Mouse (Mus musculus): ENCODE results near the gene Fbxl22.

The Fbxl22 gene

GRCm38 (mm10) chr9:66514256-66514770 is at the start of gene Fbxl22:
Gene Fbxl22 (minus strand): TSS chr9:66514593.
- in situ Hi-C loops (cut with MboI, MseI): loop anchor here (5.0 to 10.0 kb wide), 5 partner anchors 93 to 460 kb away; partner anchors contain the start of genes Aph1b (in 1 of the 2), Gm10647 (in 1 of the 2) and Lactb (in 1 of the 2)

GRCm38 (mm10) chr9:66562215-66562614 is 47.8 kb upstream of the Fbxl22 start:
- in situ Hi-C loops (cut with MboI, MseI): no loop called here

DNA sequence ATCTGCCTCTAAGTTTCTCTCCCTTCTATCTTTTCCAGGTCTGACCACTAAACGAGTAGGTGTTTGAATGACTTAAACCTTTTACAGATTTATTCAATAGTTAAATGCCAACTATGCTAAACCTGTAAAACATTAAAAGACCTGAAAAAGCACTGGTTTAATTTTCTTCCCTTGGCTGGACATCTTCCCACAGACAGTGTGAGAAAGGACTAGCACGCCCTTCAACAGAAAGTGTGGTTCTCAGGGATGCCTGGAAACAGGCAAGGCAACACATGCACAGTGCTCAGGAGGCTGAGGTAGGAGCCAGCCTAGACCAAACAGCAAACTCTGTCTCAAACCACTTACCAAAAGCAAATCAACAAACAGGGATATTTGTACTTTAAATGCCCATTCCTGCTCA is 47.1 kb upstream of the Fbxl22 start:
- in situ Hi-C loops (cut with MboI, MseI): no loop called here

DNA sequence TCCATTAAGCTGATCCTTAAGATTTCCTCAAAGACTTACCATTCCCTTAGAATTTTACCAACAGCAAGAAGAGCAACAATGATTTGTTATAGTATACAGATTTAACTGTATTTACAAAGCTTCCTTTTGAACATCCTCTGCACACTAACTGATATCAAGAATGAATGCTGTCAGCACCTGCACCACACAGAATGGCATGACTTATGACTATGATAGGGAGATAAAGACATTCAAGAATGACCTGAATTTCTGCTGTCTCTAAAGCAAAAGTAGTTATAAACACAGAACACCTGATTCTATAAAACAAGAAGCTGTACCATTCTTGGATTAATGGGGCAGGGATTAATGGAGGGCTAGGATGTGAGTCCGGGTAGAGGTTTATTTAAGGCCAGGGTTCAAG is 46.3 kb upstream of the Fbxl22 start:
- in situ Hi-C loops (cut with MboI, MseI): no loop called here

GRCm38 (mm10) chr9:66560295-66560694 is 45.9 kb upstream of the Fbxl22 start:
- in situ Hi-C loops (cut with MboI, MseI): no loop called here

- in situ Hi-C loops (cut with MboI, MseI): loop anchor here in 1 of 2 experiments (5.0 kb wide), 1 partner anchor 37 kb away; no protein-coding TSS in a partner anchor
Observed at GRCm38 (mm10) chr9:66558971-66559370, 44.6 kb upstream of the Fbxl22 start.

GRCm38 (mm10) chr9:66542785-66543184 is 28.4 kb upstream of the Fbxl22 start:
- in situ Hi-C loops (cut with MboI, MseI): no loop called here

DNA sequence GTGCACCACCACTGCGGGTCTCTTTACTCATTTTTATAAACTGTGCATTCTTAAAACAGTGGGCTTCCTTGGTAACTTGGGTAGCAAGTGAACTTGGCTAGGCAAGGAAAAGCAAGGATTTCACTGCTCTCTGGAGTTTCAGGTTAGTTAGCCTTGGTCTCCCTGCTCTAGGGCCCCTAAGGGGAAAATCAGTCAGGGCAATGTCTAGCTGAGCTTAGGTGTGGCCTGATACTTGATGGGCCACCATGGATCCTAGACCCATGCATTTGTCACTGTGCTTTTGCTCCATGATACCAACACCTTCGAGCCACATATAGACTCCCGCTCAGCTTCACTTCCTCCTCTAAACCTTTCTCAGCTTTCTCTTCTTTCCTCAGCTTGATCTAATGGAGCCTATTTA is 7.2 kb upstream of the Fbxl22 start:
- in situ Hi-C loops (cut with MboI, MseI): loop anchor here in 1 of 2 experiments (5.0 kb wide), 1 partner anchor 36 kb away; no protein-coding TSS in a partner anchor

DNA sequence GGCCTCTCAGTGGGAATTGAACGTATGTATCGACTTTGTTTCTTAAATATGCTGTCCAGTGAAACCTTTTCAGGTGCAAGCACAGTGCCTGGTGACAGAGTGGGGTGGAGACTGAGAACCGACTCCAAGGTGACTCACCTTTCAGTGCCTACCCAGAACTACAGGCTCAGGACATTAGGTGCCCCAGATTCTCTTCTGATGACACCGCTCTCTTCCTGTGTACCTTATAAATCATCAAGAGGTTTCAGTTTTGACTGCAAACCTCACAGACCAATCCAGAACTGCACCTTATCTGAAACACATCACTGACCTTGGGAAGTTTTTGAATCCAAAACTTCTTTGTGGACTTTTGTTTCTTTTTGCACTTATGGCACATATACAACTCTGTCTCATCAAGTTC is 5.9 kb upstream of the Fbxl22 start:
- in situ Hi-C loops (cut with MboI, MseI): loop anchor here in 1 of 2 experiments (5.0 kb wide), 1 partner anchor 37 kb away; no protein-coding TSS in a partner anchor

DNA sequence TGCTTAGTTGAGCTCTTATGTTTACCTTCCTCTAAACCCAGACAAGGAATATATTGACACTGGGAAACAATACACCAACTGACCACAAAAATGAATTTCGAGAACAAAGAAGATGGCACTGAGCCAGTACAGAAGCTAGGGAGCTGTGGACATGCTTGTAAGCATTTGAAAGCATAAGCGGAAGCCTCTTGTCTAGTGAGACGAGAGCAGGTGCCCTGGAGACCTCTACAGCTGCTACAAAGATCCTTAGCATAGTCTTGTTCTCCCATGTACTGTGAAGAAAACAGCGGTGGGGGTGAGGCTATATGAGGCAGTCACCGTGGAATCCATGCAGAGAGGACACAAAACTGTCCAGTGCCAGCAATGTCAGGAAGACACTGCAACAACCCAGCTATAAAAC is 4.5 kb upstream of the Fbxl22 start:
- in situ Hi-C loops (cut with MboI, MseI): loop anchor here (5.0 to 10.0 kb wide), 2 partner anchors 53 to 456 kb away; partner anchors contain the start of gene Lactb (in 1 of the 2)

DNA sequence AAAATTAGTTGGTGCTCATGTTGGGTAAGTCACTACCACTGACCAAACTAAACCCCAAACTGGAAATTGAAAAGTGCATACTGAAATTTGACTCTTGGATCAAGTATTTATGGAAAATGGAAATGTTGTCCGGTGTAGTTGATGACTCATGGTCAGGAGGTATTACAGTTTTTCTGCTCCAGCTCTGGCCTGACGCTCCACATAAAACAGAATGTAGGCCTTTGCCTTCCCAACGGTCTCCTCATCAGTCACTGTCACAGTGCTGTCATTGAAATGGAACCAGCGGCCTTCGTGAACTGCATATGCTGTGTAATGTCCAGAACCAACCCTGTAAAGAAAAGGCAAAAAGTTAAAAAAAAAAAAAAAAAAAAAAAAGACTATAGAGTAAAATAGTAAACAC is 3.9 kb upstream of the Fbxl22 start:
- in situ Hi-C loops (cut with MboI, MseI): loop anchor here (5.0 to 10.0 kb wide), 2 partner anchors 54 to 457 kb away; partner anchors contain the start of gene Lactb (in 1 of the 2)

DNA sequence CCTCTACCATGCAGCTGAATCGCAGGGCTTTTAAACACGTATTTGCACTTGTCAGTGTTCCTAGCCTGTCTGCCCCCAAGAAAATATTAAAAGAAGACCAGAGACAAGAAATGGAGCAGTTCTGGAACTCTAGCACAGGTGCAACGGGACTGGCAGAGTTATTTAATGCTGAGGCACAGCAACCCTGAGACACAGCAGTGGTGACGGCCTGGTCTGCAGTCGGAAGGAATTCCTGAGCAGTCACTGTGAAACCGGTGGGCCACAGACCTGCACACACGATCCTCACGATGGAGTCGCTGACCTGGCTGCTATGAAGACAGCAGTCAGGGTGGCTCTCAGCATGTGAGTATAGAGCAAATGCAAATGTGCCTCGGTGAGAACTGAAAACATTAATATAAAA is 3.4 kb upstream of the Fbxl22 start:
- in situ Hi-C loops (cut with MboI, MseI): loop anchor here (5.0 to 10.0 kb wide), 2 partner anchors 55 to 457 kb away; partner anchors contain the start of gene Lactb (in 1 of the 2)

DNA sequence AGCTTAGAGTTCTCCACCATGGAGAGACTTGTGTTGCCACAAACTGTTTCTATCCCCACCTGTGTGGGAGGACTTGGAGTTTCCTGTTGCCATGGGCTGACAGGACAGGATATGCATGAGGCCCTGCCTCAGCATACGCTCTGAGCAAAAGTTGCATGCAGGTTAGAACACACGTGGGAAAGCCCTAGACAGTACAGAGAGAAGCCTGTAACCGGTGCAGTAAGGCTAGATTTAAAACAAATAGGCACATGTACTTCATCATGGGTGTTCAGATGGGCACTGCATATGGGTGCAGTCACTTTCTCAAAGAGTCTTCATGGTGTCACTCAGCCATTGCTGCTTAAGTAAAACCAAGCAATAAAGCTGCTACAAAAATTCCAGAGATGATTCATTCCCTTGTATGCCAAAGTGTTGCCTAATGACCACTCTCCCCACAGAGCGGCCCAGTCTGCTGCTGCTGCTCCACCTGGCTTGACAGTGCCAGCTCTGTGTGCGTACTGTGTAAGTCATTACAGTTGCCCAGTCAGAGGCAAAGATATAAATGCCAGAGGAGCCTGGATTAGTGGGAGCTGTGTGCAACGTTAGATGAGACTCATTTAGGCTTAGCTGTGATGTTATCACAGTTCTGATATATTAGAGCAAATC is 2.0 kb upstream of the Fbxl22 start:
- in situ Hi-C loops (cut with MboI, MseI): loop anchor here (5.0 to 10.0 kb wide), 2 partner anchors 56 to 458 kb away; partner anchors contain the start of gene Lactb (in 1 of the 2)

DNA sequence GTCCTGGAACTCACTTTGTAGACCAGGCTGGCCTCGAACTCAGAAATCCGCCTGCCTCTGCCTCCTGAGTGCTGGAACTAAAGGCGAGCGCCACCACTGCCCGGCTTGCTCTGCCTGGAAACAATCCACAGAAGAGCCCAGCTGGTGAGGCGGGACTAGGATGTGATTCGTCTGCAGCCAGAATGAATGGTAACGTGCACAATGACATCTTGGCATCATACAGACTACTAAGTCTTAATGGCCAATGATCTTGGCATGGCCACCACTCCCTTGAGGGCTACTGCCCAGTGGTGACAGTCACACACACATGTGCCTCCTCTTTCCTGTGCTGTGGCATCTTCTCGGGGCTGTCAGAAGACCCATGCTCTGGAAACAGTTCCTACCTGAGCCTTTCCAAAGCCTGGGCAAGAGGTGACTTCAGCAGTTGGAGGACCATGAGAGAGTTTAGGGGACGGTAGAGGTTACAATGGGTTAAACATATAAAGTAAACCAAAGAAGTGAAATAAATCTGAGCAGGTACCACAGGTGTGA is 1.4 kb upstream of the Fbxl22 start:
- in situ Hi-C loops (cut with MboI, MseI): loop anchor here (5.0 to 10.0 kb wide), 2 partner anchors 57 to 459 kb away; partner anchors contain the start of gene Lactb (in 1 of the 2)

DNA sequence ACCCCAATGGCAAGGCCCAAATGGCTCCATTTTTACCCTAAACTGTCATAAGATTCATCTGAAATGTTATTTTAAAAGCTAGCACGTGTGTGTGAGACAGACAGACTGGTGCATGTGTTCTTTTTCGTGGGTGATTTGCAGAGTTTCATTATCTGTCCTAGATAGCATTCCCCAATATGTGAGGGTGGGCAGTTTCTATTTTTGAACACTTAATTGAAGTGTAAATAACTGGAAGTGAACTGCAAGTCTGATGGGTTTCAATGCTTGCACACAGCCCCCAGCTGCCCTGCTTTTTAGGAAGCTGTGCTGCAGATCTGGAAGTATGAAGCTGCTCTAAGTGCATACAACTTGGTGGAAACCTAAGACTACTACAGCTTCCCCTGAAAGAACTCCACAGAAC is 722 bp upstream of the Fbxl22 start:
- in situ Hi-C loops (cut with MboI, MseI): loop anchor here (5.0 to 10.0 kb wide), 2 partner anchors 57 to 460 kb away; partner anchors contain the start of gene Lactb (in 1 of the 2)

- in situ Hi-C loops (cut with MboI, MseI): loop anchor here (5.0 to 10.0 kb wide), 5 partner anchors 94 to 461 kb away; partner anchors contain the start of genes Aph1b (in 1 of the 2), Gm10647 (in 1 of the 2) and Lactb (in 1 of the 2)
Observed at GRCm38 (mm10) chr9:66513661-66514255, 635 bp downstream of the Fbxl22 start.

- in situ Hi-C loops (cut with MboI, MseI): loop anchor here (5.0 to 10.0 kb wide), 5 partner anchors 94 to 462 kb away; partner anchors contain the start of genes Aph1b (in 1 of the 2), Gm10647 (in 1 of the 2) and Lactb (in 1 of the 2)
Observed at GRCm38 (mm10) chr9:66513150-66513549, 1.2 kb downstream of the Fbxl22 start.

DNA sequence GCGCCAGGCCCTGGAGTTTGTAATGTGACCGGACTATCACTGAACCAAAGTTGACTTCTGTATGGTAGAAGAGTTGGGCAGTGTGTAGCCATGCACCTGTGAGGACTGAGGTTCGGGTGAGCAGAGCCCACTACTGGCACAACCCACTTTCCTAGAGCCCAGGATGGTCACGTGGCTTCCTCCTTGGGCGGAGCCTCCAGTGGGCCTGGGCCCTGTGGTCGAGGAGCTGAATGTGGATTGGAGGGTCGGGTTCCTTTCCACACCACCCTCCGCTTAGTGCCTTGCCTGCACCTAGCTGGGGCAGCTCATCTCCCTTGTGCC is 2.1 kb downstream of the Fbxl22 start:
- in situ Hi-C loops (cut with MboI, MseI): loop anchor here (5.0 to 10.0 kb wide), 5 partner anchors 95 to 462 kb away; partner anchors contain the start of genes Aph1b (in 1 of the 2), Gm10647 (in 1 of the 2) and Lactb (in 1 of the 2)

GRCm38 (mm10) chr9:66511580-66512350 is 2.6 kb downstream of the Fbxl22 start:
- in situ Hi-C loops (cut with MboI, MseI): loop anchor here (5.0 to 10.0 kb wide), 5 partner anchors 96 to 463 kb away; partner anchors contain the start of genes Aph1b (in 1 of the 2), Gm10647 (in 1 of the 2) and Lactb (in 1 of the 2)

- in situ Hi-C loops (cut with MboI, MseI): loop anchor here (5.0 to 10.0 kb wide), 5 partner anchors 96 to 464 kb away; partner anchors contain the start of genes Aph1b (in 1 of the 2), Gm10647 (in 1 of the 2) and Lactb (in 1 of the 2)
Observed at GRCm38 (mm10) chr9:66510944-66511343, 3.4 kb downstream of the Fbxl22 start.

All from T-helper 17 cell (primary cell).